Mouse (Mus musculus) cerebellum, postnatal 4 days (tissue): ENCODE results near the gene Olfr472.
"Not testable (repeated sequence)": the region's sequence is repeated elsewhere in the genome, so short reads cannot be mapped to it uniquely, and the experiment has no call there.

Experiments
- DNase-seq, 2 experiments: peaks; one replicate each; pipeline ENCODE4 v3.0.0; 2022; ENCODE audit warnings: low spot score in 2 of 2, mixed read lengths in 1 of 2

Gene Olfr472

GRCm38 (mm10) chr7:107897602-107898001, at the start of gene Olfr472:
Gene Olfr472 (plus strand): TSS chr7:107897902.
- DNase-seq: no peak

DNA sequence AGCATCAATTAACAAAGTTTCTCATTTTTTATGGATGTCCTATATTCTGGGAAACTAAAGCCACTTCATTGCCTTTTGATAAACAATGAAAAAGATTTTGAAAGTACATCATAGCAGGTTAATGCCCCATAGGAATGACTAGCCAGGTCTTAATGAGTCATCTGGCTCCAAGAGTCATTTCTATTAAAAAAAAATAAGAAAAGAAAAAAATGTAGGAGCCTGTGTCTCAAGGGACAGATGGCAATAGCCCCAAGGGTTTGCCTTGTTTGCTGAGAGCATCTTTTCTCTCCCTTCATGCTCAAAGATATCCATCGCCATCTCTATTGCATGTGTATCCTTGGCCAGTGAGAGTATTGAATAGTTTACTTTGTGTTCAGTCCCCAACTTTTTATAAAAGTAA, 32.4 kb downstream of the Olfr472 start, which contains the start of gene Olfr473:
TSS of gene Olfr473 (plus strand) at position 301 of the 400 bp plus-strand sequence.
- no peak for DNase-seq

DNA sequence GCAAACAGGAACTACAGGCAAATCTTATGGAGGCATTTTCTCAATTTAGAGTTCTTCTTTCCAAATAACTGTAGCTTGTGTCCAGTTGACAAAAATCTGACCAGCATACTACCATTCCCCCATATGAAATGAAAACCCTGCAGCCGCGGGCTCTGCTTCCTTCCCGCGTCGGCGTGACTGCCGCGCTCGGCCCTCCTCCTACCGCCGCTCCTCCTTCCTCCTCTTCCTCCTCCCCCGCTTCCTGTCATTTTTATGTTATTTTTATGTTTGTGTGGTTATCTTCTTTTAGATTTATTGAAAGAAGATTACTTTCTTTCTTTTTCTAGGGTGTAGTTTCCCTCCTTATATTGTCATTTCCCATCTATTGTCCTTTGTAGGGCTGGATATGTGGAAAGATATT, 54.8 kb downstream of the Olfr472 start:
- not testable (repeated sequence) for DNase-seq

DNA sequence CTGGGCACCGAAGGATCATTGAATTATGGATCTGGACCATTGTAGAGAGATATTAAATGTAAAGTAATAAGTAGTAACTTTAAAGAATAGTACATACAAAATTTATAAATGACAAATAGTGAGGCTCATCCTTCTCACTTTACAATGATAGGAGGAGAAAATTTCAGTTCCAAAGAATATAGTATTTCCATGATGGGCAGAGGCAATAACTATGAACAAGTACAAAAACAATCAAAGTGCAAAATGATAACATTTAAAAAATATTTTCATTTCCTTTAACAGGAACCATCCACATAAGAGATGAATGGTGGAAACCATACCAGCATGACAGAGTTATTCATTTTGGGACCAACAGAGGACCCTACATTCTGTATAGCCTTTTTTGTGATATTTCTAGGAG, 56.6 kb downstream of the Olfr472 start, which contains the start of gene Olfr474:
TSS of gene Olfr474 (plus strand) at position 301 of the 400 bp plus-strand sequence.
- DNase-seq: no peak
